Mouse (Mus musculus): Measurements from ENCODE around the gene Cntnap2.
"Not testable (repeated sequence)": the region's sequence is repeated elsewhere in the genome, so short reads cannot be mapped to it uniquely, and the experiment has no call there.

GRCm38 (mm10) chr6:47181372-47181771 is 2122.2 kb downstream of the Cntnap2 start:
- not testable (repeated sequence) for TF ChIP-seq CTCF (IDR thresholded peaks at IDR 0.05; ENCODE audit: low read depth, low read length); POLR2A (IDR thresholded peaks at IDR 0.05; ENCODE audit: extremely low read depth, insufficient read depth, low read length)

All from liver, adult 2 months (tissue).